Mouse (Mus musculus) cerebellum, adult 2 months (tissue): ENCODE results near the gene Lrg1. TPM values are rescaled to one million over a fixed set of nuclear protein-coding genes. Genes with fewer than 3 reads are reported as not detected.

Experiments used
- DNase-seq, 2 experiments: peaks; one replicate each; pipeline ENCODE4 v3.0.0; 2021
- H3K27ac ChIP-seq: fragments of 200-500 bp; 2 replicates; pipeline ENCODE4 v1.5.1; 2012; ENCODE audit warnings: low read length, control low read depth, inconsistent platforms; ENCODE audit not compliant: insufficient read depth
- H3K27me3 ChIP-seq: fragments of 200-500 bp; 2 replicates; pipeline ENCODE4 v1.6.1; 2012; ENCODE audit warnings: inconsistent platforms, mild to moderate bottlenecking, low read length, moderate library complexity; ENCODE audit not compliant: control insufficient read depth, insufficient read depth
- H3K4me1 ChIP-seq: fragments of 200-500 bp; 2 replicates; pipeline ENCODE4 v1.6.1; 2011; ENCODE audit warnings: low read length; ENCODE audit not compliant: control insufficient read depth, insufficient read depth
- H3K4me3 ChIP-seq: fragments of 200-500 bp; replicated peaks from 2 replicates; pipeline ENCODE3; 2011; ENCODE audit warnings: mild to moderate bottlenecking, low read depth, low read length, control low read depth; ENCODE audit not compliant: insufficient read depth
- CTCF ChIP-seq: fragments of 200-500 bp; IDR thresholded peaks from 2 replicates; pipeline ENCODE4 v1.5.1; 2011; ENCODE audit warnings: low read depth, mild to moderate bottlenecking, control low read depth, low read length, moderate library complexity, borderline replicate concordance; ENCODE audit not compliant: insufficient read depth
- POLR2A ChIP-seq: fragments of 200-500 bp; IDR thresholded peaks from 2 replicates; pipeline ENCODE4 v1.6.1; 2011; ENCODE audit warnings: low read length, control low read depth, borderline replicate concordance; ENCODE audit not compliant: insufficient read depth
- WGBS: fragments of 180-500 bp; shearing (Covaris S2); methylation state at CpG from one replicate; pipeline ENCODE4 v1.1.7; 2018; 5-methylcytosine and 5-hydroxymethylcytosine counted together
- polyA plus RNA-seq: library from polyadenylated mRNA; depleted of rRNA; stranded (reverse); fragments of >200 nt; gene quantifications from 2 replicates; pipeline ENCODE4 v1.2.3, GENCODE M21; 2012

The Lrg1 gene
- polyA plus RNA-seq, 1 experiment: 0.93 TPM

DNA sequence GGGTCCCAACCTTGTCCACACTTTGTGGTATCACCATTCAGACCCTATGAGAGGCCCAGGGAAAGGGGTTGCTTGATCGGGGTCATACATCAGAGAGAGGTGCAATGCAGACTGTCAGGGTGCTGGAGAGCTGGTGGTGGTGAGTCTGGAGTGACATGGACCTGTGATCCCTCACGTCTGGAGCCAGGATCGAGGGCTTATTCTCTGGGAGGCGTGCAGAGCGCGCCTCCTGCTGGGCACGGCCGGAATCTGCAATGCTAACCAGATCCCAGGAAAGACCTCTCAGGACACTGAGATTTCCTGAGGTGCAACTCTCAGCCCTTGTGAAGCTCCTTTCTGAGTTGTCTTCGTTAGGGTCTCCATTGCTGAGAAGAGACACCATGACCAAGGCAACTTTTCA is 37.9 kb upstream of the Lrg1 start:
- 3% methylated on average over 9 of the region's 9 CpGs for WGBS
- Histone ChIP-seq H3K27me3 (no peaks in the 10 kb centered on the region), H3K4me3 (no peak overlapping the region), H3K27ac (no peak overlapping the region), H3K4me1 (no peaks in the 10 kb centered on the region)
- DNase-seq: peak; percentile 54 to 62
- TF ChIP-seq CTCF (peak; percentile 88), POLR2A (no peak)

DNA sequence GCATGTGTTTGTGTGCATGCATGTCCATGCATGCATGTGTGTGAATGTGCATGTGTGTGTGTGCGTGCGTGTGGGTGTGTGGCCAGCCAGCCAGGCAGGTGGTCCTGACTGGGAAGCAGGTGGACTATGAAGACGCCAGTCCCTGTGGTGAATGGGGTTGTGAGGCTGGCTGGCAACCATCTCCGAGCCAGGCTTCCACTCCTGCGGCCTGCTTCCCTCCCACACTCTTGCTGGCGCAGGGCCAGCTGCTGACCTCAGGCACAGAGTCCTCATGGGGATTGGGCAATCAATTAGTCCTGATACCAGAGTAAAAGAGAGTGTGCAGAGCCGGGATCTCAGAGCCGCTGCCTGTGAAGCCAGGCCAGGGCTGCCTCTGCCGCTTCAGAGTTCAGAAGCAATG is 31.8 kb upstream of the Lrg1 start:
- H3K27me3 ChIP-seq: no peaks in the 10 kb centered on the region; the same call in 1 of the 2 replicates
- no peak overlapping the region for H3K27ac ChIP-seq
- no peak overlapping the region for H3K4me3 ChIP-seq
- peaks cover 3% of the 10 kb centered on the region; the same call in 1 of the 2 replicates for H3K4me1 ChIP-seq
- DNase-seq: peak in 1 of 2 experiments; percentile 37
- whole genome bisulfite sequencing: 15% methylated on average over 9 of the region's 9 CpGs
- TF ChIP-seq POLR2A: no peak
- no peak for TF ChIP-seq CTCF

DNA sequence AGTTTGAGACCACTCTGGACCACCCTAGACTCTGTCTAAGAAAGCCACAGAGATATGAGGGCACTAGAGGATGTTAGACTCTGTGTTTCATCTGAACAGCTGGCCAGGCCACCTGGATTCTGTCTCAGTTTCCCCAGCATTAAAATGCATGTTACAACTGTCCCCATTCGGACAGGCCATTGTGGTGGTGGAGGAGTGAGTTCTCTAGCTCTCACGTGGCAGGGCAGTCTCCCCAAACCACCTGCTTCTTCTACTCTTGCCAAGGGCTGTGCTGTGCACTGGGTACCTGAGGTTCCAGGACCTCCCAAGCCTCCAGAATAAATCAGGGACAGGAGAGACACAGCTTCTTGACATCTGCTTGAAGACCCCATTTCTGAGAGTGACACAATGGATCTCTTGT is 28.1 kb upstream of the Lrg1 start:
- peaks cover 3% of the 10 kb centered on the region; the same call in 1 of the 2 replicates for H3K4me1 ChIP-seq
- DNase-seq: no peak
- H3K27me3 ChIP-seq: no peaks in the 10 kb centered on the region; the same call in 1 of the 2 replicates
- no peak overlapping the region for H3K4me3 ChIP-seq
- WGBS: 62% methylated on average over 2 of the region's 2 CpGs
- TF ChIP-seq POLR2A (no peak), CTCF (no peak)
- H3K27ac ChIP-seq: no peak overlapping the region

DNA sequence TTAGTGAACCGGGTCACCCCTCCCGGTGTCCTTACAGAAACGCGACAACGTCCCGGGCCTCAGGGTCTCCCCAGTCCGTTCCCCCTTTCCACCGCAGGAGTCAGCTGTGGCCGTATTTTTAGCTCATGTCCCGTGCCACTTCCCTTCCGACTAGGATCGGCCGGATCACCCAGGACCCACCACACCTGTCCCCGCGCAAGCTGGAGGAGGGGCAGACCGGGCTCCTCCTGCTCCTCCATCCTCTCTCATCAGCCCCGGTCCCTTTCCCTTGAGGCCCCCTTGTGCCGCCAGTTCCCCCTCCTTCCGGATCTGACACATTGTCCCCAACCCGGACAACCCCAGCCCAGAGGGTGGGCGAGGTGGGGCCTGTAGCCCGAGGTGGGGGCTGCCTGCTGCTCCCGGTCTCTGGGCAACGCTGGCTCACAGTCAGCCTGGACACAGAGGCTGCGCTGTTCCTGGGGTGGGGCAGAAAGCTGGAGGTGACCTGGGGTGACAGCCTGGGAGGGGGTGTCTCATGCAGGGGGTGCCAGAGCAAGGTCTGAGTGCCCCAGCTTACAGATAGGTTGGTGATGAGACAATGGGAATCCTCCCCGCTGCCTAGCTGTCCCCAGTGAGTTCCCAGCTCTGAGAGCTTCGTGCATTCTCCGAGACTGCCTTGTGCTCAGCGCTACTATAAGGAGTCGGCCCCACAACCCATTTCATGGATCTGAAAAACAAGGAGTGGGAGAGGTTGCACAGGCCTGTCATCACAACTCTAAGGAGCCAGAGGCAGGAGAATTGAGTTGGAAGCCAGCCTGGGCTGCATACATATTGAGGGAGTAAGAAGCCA is 27.2 kb upstream of the Lrg1 start:
- DNase-seq: peak in 1 of 2 experiments; percentile 31
- Histone ChIP-seq H3K27ac (no peak overlapping the region), H3K4me3 (peak overlapping the region; percentile 34), H3K27me3 (no peaks in the 10 kb centered on the region; the same call in 1 of the 2 replicates), H3K4me1 (peaks cover 3% of the 10 kb centered on the region; the same call in 1 of the 2 replicates)
- 6% methylated on average over 30 of the region's 30 CpGs for WGBS
- TF ChIP-seq CTCF: no peak
- TF ChIP-seq POLR2A: no peak

DNA sequence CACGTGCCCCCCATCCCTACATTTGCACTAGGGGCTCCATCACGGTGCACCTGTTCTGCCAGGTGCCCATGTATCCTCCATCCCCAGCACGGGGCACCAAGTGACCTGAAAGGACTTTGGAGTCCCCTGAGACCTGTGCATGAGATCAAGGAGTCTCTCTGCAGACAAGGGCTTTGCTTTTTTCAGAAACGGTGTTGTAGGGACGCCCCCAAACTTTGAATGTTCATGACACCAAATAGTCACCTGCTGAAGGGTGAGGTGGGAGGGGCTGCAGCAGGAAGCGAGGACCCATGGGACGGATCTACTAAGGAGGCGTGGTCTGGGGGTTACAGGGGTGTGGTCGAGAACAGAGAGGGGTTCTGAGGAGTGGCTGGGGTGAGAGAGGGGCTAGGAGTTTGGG is 26.5 kb upstream of the Lrg1 start:
- Histone ChIP-seq H3K27ac (no peak overlapping the region), H3K4me3 (no peak overlapping the region), H3K4me1 (no peaks in the 10 kb centered on the region; the same call in 1 of the 2 replicates), H3K27me3 (no peaks in the 10 kb centered on the region; the same call in 1 of the 2 replicates)
- TF ChIP-seq POLR2A (no peak), CTCF (no peak)
- no peak for DNase-seq
- WGBS: 40% methylated on average over 9 of the region's 9 CpGs

DNA sequence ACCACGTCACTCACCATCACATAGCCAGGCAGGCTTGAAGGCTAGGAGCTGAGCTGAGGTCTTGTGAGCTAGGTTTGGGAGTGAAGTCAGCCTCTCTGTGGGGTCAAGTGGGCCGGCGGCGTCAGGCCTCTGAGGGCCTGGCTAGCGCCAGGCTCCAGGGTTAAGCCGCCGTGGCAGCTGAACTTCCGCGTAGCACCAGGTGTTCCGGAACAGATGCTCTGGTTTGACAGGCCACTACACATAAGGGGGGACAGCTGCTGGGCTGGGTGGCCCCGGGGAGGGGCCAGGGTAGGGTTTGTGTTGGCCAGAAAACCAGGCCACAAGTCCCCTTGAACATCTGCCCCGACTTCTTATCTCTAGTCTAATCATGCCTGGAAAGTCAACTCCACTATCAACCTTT is 25.6 kb upstream of the Lrg1 start:
- WGBS: 54% methylated on average over 12 of the region's 12 CpGs

DNA sequence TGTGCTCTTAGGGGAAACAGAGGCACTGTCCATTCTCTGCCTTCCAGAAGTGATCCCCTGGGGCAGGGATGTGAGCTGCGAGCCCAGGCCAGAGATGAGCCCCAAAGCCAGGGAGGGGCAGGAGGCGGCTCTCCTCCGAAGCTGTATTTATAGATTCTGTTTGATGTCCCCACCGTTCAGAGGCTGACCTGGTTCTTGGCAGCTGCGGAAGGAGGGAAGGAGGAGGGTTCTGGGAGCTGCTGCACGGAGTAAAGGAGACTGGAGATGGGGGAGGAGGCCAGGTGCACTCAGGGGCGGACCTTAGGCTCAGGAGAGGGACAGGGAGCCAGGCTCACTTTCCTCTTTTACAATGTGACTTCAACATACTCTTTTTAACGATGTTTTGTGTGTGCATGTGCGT is 24.3 kb upstream of the Lrg1 start:
- WGBS: 36% methylated on average over 9 of the region's 9 CpGs
- no peak overlapping the region for H3K27ac ChIP-seq
- H3K27me3 ChIP-seq: no peaks in the 10 kb centered on the region; the same call in 1 of the 2 replicates
- H3K4me1 ChIP-seq: no peaks in the 10 kb centered on the region
- H3K4me3 ChIP-seq: no peak overlapping the region
- TF ChIP-seq POLR2A (no peak), CTCF (no peak)
- no peak for DNase-seq

More for the DNA sequence above, 25.6 kb upstream of the Lrg1 start:
- TF ChIP-seq POLR2A: no peak
- no peak for TF ChIP-seq CTCF
- Histone ChIP-seq H3K27ac (no peak overlapping the region), H3K4me1 (no peaks in the 10 kb centered on the region), H3K4me3 (no peak overlapping the region), H3K27me3 (no peaks in the 10 kb centered on the region; the same call in 1 of the 2 replicates)
- DNase-seq: no peak

DNA sequence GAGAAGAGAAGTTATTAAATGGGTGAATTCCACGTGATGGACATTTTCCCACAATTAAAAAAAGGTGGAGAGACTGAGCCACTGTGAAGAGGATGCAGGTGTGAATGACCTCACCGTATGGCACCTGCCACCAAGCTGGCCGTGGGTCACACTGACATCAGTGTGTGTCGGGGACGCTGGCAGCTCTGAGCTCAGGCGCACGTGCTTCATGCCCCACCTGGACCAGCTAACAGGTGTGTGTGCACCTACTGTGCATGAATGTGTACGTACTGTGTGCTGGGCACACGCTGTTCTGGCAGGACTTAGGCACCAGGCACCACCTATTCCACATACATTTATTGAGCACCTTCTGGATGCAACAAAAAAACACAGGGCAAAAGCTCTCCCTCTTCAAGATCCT is 22.7 kb upstream of the Lrg1 start:
- no peak overlapping the region for H3K4me3 ChIP-seq
- peaks cover 5% of the 10 kb centered on the region; the same call in 1 of the 2 replicates for H3K4me1 ChIP-seq
- WGBS: 65% methylated on average over 9 of the region's 9 CpGs
- no peak for DNase-seq
- H3K27ac ChIP-seq: no peak overlapping the region
- no peaks in the 10 kb centered on the region; the same call in 1 of the 2 replicates for H3K27me3 ChIP-seq
- TF ChIP-seq CTCF (no peak), POLR2A (no peak)
